Mouse (Mus musculus): ENCODE data around the gene Tsnaxip1. TPM values are rescaled to one million over a fixed set of nuclear protein-coding genes. Genes with fewer than 3 reads are reported as not detected.
A peak's percentile ranks its signal among the peaks of the same experiment; 100 is the strongest.

The Tsnaxip1 gene
- polyA plus RNA-seq, 1 experiment: 0.10 TPM

- Histone ChIP-seq H3K36me3 (ENCODE audit: control insufficient read depth, insufficient read depth) (peaks cover 6% of the 10 kb centered on the region), H3K27me3 (ENCODE audit: control insufficient read depth, insufficient read depth, insufficient read length) (no peaks in the 10 kb centered on the region), H3K79me2 (ENCODE audit: control insufficient read depth, insufficient read depth) (peaks cover 34% of the 10 kb centered on the region), H3ac (ENCODE audit: control insufficient read depth, insufficient read length) (no peak overlapping the region), H3K4me3 (no peak overlapping the region), H3K4me2 (ENCODE audit: low read depth) (no peak overlapping the region)
- TF ChIP-seq SRF (IDR thresholded peaks at IDR 0.05; ENCODE audit: control insufficient read depth, insufficient read length, low read depth) (no peak), REST (IDR thresholded peaks at IDR 0.05; ENCODE audit: insufficient read depth, insufficient read length) (no peak), CEBPB (IDR thresholded peaks at IDR 0.05; ENCODE audit: insufficient read depth, poor library complexity, severe bottlenecking) (no peak)
These were observed 22.2 kb upstream of the Tsnaxip1 start for GRCm38 (mm10) chr8:105805346-105805745.

GRCm38 (mm10) chr8:105805964-105806363, 21.6 kb upstream of the Tsnaxip1 start:
- H3K4me3 ChIP-seq: no peak overlapping the region
- TF ChIP-seq POLR2AphosphoS2 (IDR thresholded peaks at IDR 0.05; ENCODE audit: insufficient read length, low read depth) (no peak), SRF (IDR thresholded peaks at IDR 0.05; ENCODE audit: control insufficient read depth, insufficient read length, low read depth) (no peak), CEBPB (IDR thresholded peaks at IDR 0.05; ENCODE audit: insufficient read depth, poor library complexity, severe bottlenecking) (no peak), MYOG (IDR thresholded peaks at IDR 0.05; ENCODE audit: control insufficient read depth in 1 of 3, insufficient read depth in 1 of 3, insufficient read length in 2 of 3, low read depth in 2 of 3) (no peak), TCF12 (IDR thresholded peaks at IDR 0.05; ENCODE audit: insufficient read depth, poor library complexity, severe bottlenecking) (no peak), E2F4 (IDR thresholded peaks at IDR 0.05; ENCODE audit: insufficient read depth) (no peak), TCF3 (IDR thresholded peaks at IDR 0.05; ENCODE audit: insufficient read length, low read depth) (no peak), USF1 (IDR thresholded peaks at IDR 0.05; ENCODE audit: low read depth) (no peak), MAX (IDR thresholded peaks at IDR 0.05; ENCODE audit: low read depth) (no peak), MYOD1 (IDR thresholded peaks at IDR 0.05; ENCODE audit: control insufficient read depth in 1 of 3, insufficient read length in 2 of 3, low read depth in 2 of 3) (no peak), POLR2A (IDR thresholded peaks at IDR 0.05; ENCODE audit: insufficient read length, low read depth) (no peak), REST (IDR thresholded peaks at IDR 0.05; ENCODE audit: insufficient read depth, insufficient read length) (no peak)
- H3ac ChIP-seq (ENCODE audit: control insufficient read depth, insufficient read length): no peak overlapping the region
- no peak overlapping the region for H3K4me2 ChIP-seq (ENCODE audit: low read depth)
- H3K36me3 ChIP-seq (ENCODE audit: control insufficient read depth, insufficient read depth): peaks cover 6% of the 10 kb centered on the region
- peaks cover 38% of the 10 kb centered on the region for H3K79me2 ChIP-seq (ENCODE audit: control insufficient read depth, insufficient read depth)
- H3K27me3 ChIP-seq (ENCODE audit: control insufficient read depth, insufficient read depth, insufficient read length): no peaks in the 10 kb centered on the region

GRCm38 (mm10) chr8:105807766-105808165, 19.8 kb upstream of the Tsnaxip1 start:
- Histone ChIP-seq H3K4me3 (no peak overlapping the region), H3K4me2 (ENCODE audit: low read depth) (peak overlapping the region; percentile 15), H3ac (ENCODE audit: control insufficient read depth, insufficient read length) (no peak overlapping the region), H3K36me3 (ENCODE audit: control insufficient read depth, insufficient read depth) (peaks cover 6% of the 10 kb centered on the region), H3K27me3 (ENCODE audit: control insufficient read depth, insufficient read depth, insufficient read length) (no peaks in the 10 kb centered on the region), H3K79me2 (ENCODE audit: control insufficient read depth, insufficient read depth) (peaks cover 42% of the 10 kb centered on the region)
- TF ChIP-seq POLR2AphosphoS2 (IDR thresholded peaks at IDR 0.05; ENCODE audit: insufficient read length, low read depth) (no peak), USF1 (IDR thresholded peaks at IDR 0.05; ENCODE audit: low read depth) (no peak), E2F4 (IDR thresholded peaks at IDR 0.05; ENCODE audit: insufficient read depth) (no peak)

- Histone ChIP-seq H3K4me3 (no peak overlapping the region), H3K27me3 (ENCODE audit: control insufficient read depth, insufficient read depth, insufficient read length) (no peaks in the 10 kb centered on the region), H3K79me2 (ENCODE audit: control insufficient read depth, insufficient read depth) (peaks cover 40% of the 10 kb centered on the region)
These were observed 19.1 kb upstream of the Tsnaxip1 start for GRCm38 (mm10) chr8:105808480-105808879.

GRCm38 (mm10) chr8:105810245-105810786, 17.2 kb upstream of the Tsnaxip1 start:
- peaks cover 1% of the 10 kb centered on the region for H3K36me3 ChIP-seq (ENCODE audit: control insufficient read depth, insufficient read depth)
- no peak overlapping the region for H3K4me2 ChIP-seq (ENCODE audit: low read depth)
- no peak for TF ChIP-seq SRF (IDR thresholded peaks at IDR 0.05; ENCODE audit: control insufficient read depth, insufficient read length, low read depth)
- TF ChIP-seq CEBPB (IDR thresholded peaks at IDR 0.05; ENCODE audit: insufficient read depth, poor library complexity, severe bottlenecking): no peak
- no peak for TF ChIP-seq POLR2AphosphoS2 (IDR thresholded peaks at IDR 0.05; ENCODE audit: insufficient read length, low read depth)
- no peak for TF ChIP-seq MYOD1 (IDR thresholded peaks at IDR 0.05; ENCODE audit: control insufficient read depth in 1 of 3, insufficient read length in 2 of 3, low read depth in 2 of 3)
- TF ChIP-seq POLR2A (IDR thresholded peaks at IDR 0.05; ENCODE audit: insufficient read length, low read depth): no peak
- no peak for TF ChIP-seq TCF3 (IDR thresholded peaks at IDR 0.05; ENCODE audit: insufficient read length, low read depth)
- no peak for TF ChIP-seq MAX (IDR thresholded peaks at IDR 0.05; ENCODE audit: low read depth)
- no peak for TF ChIP-seq E2F4 (IDR thresholded peaks at IDR 0.05; ENCODE audit: insufficient read depth)
- no peak for TF ChIP-seq REST (IDR thresholded peaks at IDR 0.05; ENCODE audit: insufficient read depth, insufficient read length)
- TF ChIP-seq MYOG (IDR thresholded peaks at IDR 0.05; ENCODE audit: control insufficient read depth in 1 of 3, insufficient read depth in 1 of 3, insufficient read length in 2 of 3, low read depth in 2 of 3): no peak
- TF ChIP-seq TCF12 (IDR thresholded peaks at IDR 0.05; ENCODE audit: insufficient read depth, poor library complexity, severe bottlenecking): no peak
- no peaks in the 10 kb centered on the region for H3K27me3 ChIP-seq (ENCODE audit: control insufficient read depth, insufficient read depth, insufficient read length)
- no peak overlapping the region for H3ac ChIP-seq (ENCODE audit: control insufficient read depth, insufficient read length)
- no peak overlapping the region for H3K4me3 ChIP-seq
- H3K79me2 ChIP-seq (ENCODE audit: control insufficient read depth, insufficient read depth): peaks cover 52% of the 10 kb centered on the region

More at GRCm38 (mm10) chr8:105808480-105808879, 19.1 kb upstream of the Tsnaxip1 start:
- Histone ChIP-seq H3ac (ENCODE audit: control insufficient read depth, insufficient read length) (no peak overlapping the region), H3K4me2 (ENCODE audit: low read depth) (no peak overlapping the region), H3K36me3 (ENCODE audit: control insufficient read depth, insufficient read depth) (peaks cover 6% of the 10 kb centered on the region)
- TF ChIP-seq TCF12 (IDR thresholded peaks at IDR 0.05; ENCODE audit: insufficient read depth, poor library complexity, severe bottlenecking) (no peak), MAX (IDR thresholded peaks at IDR 0.05; ENCODE audit: low read depth) (no peak), MYOG (IDR thresholded peaks at IDR 0.05; ENCODE audit: control insufficient read depth in 1 of 3, insufficient read depth in 1 of 3, insufficient read length in 2 of 3, low read depth in 2 of 3) (no peak), REST (IDR thresholded peaks at IDR 0.05; ENCODE audit: insufficient read depth, insufficient read length) (no peak), POLR2AphosphoS2 (IDR thresholded peaks at IDR 0.05; ENCODE audit: insufficient read length, low read depth) (no peak), MYOD1 (IDR thresholded peaks at IDR 0.05; ENCODE audit: control insufficient read depth in 1 of 3, insufficient read length in 2 of 3, low read depth in 2 of 3) (no peak), TCF3 (IDR thresholded peaks at IDR 0.05; ENCODE audit: insufficient read length, low read depth) (no peak), SRF (IDR thresholded peaks at IDR 0.05; ENCODE audit: control insufficient read depth, insufficient read length, low read depth) (no peak), USF1 (IDR thresholded peaks at IDR 0.05; ENCODE audit: low read depth) (no peak), CEBPB (IDR thresholded peaks at IDR 0.05; ENCODE audit: insufficient read depth, poor library complexity, severe bottlenecking) (no peak), POLR2A (IDR thresholded peaks at IDR 0.05; ENCODE audit: insufficient read length, low read depth) (no peak), E2F4 (IDR thresholded peaks at IDR 0.05; ENCODE audit: insufficient read depth) (no peak)

Measured in myocyte (in vitro differentiated cells).